Mouse (Mus musculus) megakaryocyte, embryonic 14.5 days (primary cell): ENCODE data around the gene Agpat3.

Source experiments
- FLI1 ChIP-seq: IDR thresholded peaks from 2 replicates; pipeline ENCODE4 v1.6.1; 2012; ENCODE audit warnings: low read length, inconsistent platforms, mixed read lengths
- GATA1 ChIP-seq: IDR thresholded peaks from 3 replicates; pipeline ENCODE4 v1.6.1; 2012; ENCODE audit warnings: mixed read lengths, low read length, inconsistent platforms, borderline replicate concordance

DNA sequence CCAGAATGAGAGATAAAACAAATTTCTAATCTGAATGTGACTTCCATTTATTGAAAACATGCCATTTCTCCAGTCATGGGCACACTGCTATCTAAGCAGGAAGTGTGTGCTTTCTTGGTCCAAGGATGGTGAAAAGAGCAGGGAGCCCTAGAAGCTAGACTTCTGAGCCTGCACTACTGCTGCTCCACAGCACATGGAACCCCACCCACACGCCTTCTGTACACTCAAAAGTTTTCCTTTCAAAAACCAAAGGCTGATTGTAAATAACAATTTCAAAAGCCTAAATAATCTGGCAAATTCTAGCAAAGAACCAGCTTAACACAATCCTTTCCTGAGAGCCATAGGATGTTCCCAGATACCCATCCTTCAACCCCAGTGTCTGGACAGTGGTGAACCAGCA lies 132.8 kb downstream of the Agpat3 start:
- TF ChIP-seq GATA1 (no peak), FLI1 (no peak)
